26 mouse cellular contexts compared by ENCODE assay signal in the genomic region with DNA sequence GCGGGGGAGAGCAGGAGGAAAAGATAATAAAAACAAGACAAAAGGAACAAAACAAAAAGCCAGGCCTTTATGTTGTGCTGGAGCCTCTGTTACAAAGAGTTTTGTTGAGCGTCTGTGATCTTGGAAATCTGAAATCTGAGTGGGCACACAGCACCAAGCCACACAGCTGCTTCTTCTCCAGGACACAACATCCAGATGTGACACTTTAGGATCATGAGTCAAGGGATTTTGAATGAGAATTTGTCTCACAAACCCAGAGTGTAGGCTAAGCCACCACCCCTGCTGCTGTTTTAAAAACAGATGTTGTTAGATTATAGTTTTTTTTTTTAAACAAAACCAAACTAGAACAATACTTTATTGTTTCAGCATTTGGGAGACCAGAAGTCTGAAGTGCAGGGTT. TPM values are rescaled to one million over a fixed set of nuclear protein-coding genes. Genes with fewer than 3 reads are reported as not detected.
"Had no signal": no experiment of that assay in that cellular context is flagged by ENCODE, and none has a peak within 500 bp of the region (broad histone marks: within the 10 kb centered on the region; RNA-seq: fewer than 3 reads in every experiment).

No protein-coding gene starts in this region.

- H3K27me3 ChIP-seq: heart, embryonic 12.5 days; hindbrain, embryonic 13.5 days; hindbrain, embryonic 15.5 days; kidney, embryonic 15.5 days; limb, embryonic 12.5 days had no signal

- H3K9me3 ChIP-seq: heart, embryonic 10.5 days; heart, embryonic 12.5 days; hindbrain, embryonic 13.5 days; hindbrain, embryonic 15.5 days; kidney, embryonic 15.5 days; limb, embryonic 10.5 days; limb, embryonic 12.5 days had no signal

- H3K27ac ChIP-seq: heart, embryonic 10.5 days; hindbrain, embryonic 13.5 days; hindbrain, embryonic 15.5 days; hindbrain, postnatal 0 days; kidney, embryonic 15.5 days; kidney, postnatal 0 days; left cerebral cortex, adult 2 months; limb, embryonic 10.5 days; limb, embryonic 12.5 days had no signal

- H3K4me3 ChIP-seq: heart, embryonic 10.5 days; heart, embryonic 12.5 days; hindbrain, embryonic 13.5 days; hindbrain, embryonic 15.5 days; kidney, embryonic 15.5 days; left cerebral cortex, adult 2 months; limb, embryonic 10.5 days; limb, embryonic 12.5 days had no signal

- DNase-seq: forebrain, postnatal 0 days; gastrocnemius, postnatal 10 days; gastrocnemius, postnatal 25 days; heart, adult 18-20 months; heart, postnatal 10 days; kidney, adult 11 months; kidney, adult 2 months; kidney, adult 9 months; kidney, postnatal 14 days; kidney, postnatal 36 days; layer of hippocampus, adult 9-11 months; liver had no signal

- ATAC-seq: forebrain, postnatal 0 days; hindbrain, postnatal 0 days; intestine, embryonic 16.5 days had no signal

- H3K9ac ChIP-seq: forebrain, postnatal 0 days; heart, embryonic 12.5 days; hindbrain, embryonic 13.5 days; hindbrain, embryonic 15.5 days; kidney, embryonic 15.5 days; limb, embryonic 12.5 days had no signal

- H3K36me3 ChIP-seq: heart, embryonic 10.5 days; heart, embryonic 12.5 days; hindbrain, embryonic 13.5 days; hindbrain, embryonic 15.5 days; kidney, embryonic 15.5 days; limb, embryonic 10.5 days; limb, embryonic 12.5 days had no signal

- H3K4me2 ChIP-seq: heart, embryonic 12.5 days; hindbrain, embryonic 13.5 days; hindbrain, embryonic 15.5 days; kidney, embryonic 15.5 days; limb, embryonic 12.5 days had no signal

RNA-seq across cellular contexts. Expression of gene Lmod3, which starts 19.8 kb away (rescaled TPM):
- total RNA-seq: hematopoietic stem cell, adult 5-6 weeks; layer of hippocampus, adult 18-20 months; layer of hippocampus, postnatal 25 days; left cerebral cortex, adult 2 months had no signal
- polyA plus RNA-seq: hindbrain, embryonic 15.5 days; hindbrain, postnatal 0 days had no signal
